Mouse (Mus musculus) testis, adult 2 months (tissue): ENCODE data around the gene Fes.

Experiments
- CTCF ChIP-seq: fragments of 200-500 bp; IDR thresholded peaks from 2 replicates; pipeline ENCODE4 v1.5.1; 2012; ENCODE audit warnings: low read depth, mild to moderate bottlenecking, inconsistent platforms, low read length, moderate library complexity; ENCODE audit not compliant: control insufficient read depth, insufficient read depth, insufficient replicate concordance
- POLR2A ChIP-seq: fragments of 200-500 bp; IDR thresholded peaks from 2 replicates; pipeline ENCODE4 v1.6.1; 2012; ENCODE audit warnings: low read depth, mild to moderate bottlenecking, inconsistent platforms, low read length, moderate library complexity; ENCODE audit not compliant: control insufficient read depth

- TF ChIP-seq POLR2A = no peak
- no peak for TF ChIP-seq CTCF
Measured at GRCm38 (mm10) chr7:80372667-80373066, 15.1 kb downstream of the Fes start.
